Mouse (Mus musculus) intestine, postnatal 0 days (tissue): ENCODE data around the gene Lrrc20. TPM values are rescaled to one million over a fixed set of nuclear protein-coding genes. Genes with fewer than 3 reads are reported as not detected.
A peak's percentile ranks its signal among the peaks of the same experiment; 100 is the strongest.

Experiments used
- ATAC-seq: fragments of 200-750 bp; cut with Nextera tagmentation; 2 replicates; pipeline ENCODE4 v1.8.0; 2017; ENCODE audit warnings: mild to moderate bottlenecking, moderate TSS enrichment, moderate library complexity
- H3K27ac ChIP-seq: fragments of 300-500 bp; sonication (generic); 2 replicates; pipeline ENCODE4 v1.5.1; 2014; ENCODE audit warnings: mild to moderate bottlenecking, low read depth, low read length, moderate library complexity
- H3K27me3 ChIP-seq: fragments of 300-500 bp; sonication (generic); replicated peaks from 2 replicates; pipeline ENCODE4 v1.6.1; 2014; ENCODE audit warnings: low read length, mixed read lengths; ENCODE audit not compliant: control insufficient read depth, insufficient read depth
- H3K36me3 ChIP-seq: fragments of 300-500 bp; sonication (generic); 2 replicates; pipeline ENCODE4 v1.6.1; 2014; ENCODE audit warnings: mild to moderate bottlenecking, moderate library complexity; ENCODE audit not compliant: control insufficient read depth, insufficient read depth
- H3K4me1 ChIP-seq: fragments of 300-500 bp; sonication (generic); replicated peaks from 2 replicates; pipeline ENCODE4 v1.6.1; 2014; ENCODE audit warnings: antibody characterized with exemption, low read length, mixed read lengths; ENCODE audit not compliant: control insufficient read depth, insufficient read depth
- H3K4me2 ChIP-seq: fragments of 300-500 bp; sonication (generic); replicated peaks from 2 replicates; pipeline ENCODE4 v1.6.1; 2014; ENCODE audit warnings: low read depth, mild to moderate bottlenecking, moderate library complexity
- H3K4me3 ChIP-seq: fragments of 300-500 bp; sonication (generic); 2 replicates; pipeline ENCODE4 v1.5.1; 2014; ENCODE audit warnings: low read depth, low read length
- H3K9ac ChIP-seq: fragments of 300-500 bp; sonication (generic); 2 replicates; pipeline ENCODE4 v1.6.1; 2014; ENCODE audit warnings: mild to moderate bottlenecking, low read depth, low read length
- H3K9me3 ChIP-seq: fragments of 300-500 bp; sonication (generic); 2 replicates; pipeline ENCODE4 v1.6.1; 2016; ENCODE audit warnings: mixed run types; ENCODE audit not compliant: control insufficient read depth
- CTCF ChIP-seq: sonication (generic); IDR thresholded peaks from 2 replicates; pipeline ENCODE4 v1.5.1; 2016; ENCODE audit warnings: low read depth, mild to moderate bottlenecking, control low read depth, antibody characterized with exemption, moderate library complexity
- WGBS: fragments of 180-500 bp; shearing (Covaris S2); extraction: QIAGEN DNeasy Blood & Tissue Kit; methylation state at CpG from one replicate; pipeline ENCODE4 v1.1.7; 2014; 5-methylcytosine and 5-hydroxymethylcytosine counted together
- polyA plus RNA-seq: library from polyadenylated mRNA; unstranded; fragments of >200 nt; fragmentation: Nextera tagmentation; extraction: Ambion mirVana; gene quantifications from 2 replicates; pipeline ENCODE4 v1.2.1, GENCODE M21; 2015

Gene Lrrc20
- polyA plus RNA-seq, 1 experiment from 2014 or later: 3.3 TPM

- H3K27ac ChIP-seq: no peak overlapping the region
- ATAC-seq: peak; percentile 75
- H3K36me3 ChIP-seq: peaks cover 14% of the 10 kb centered on the region
- H3K4me1 ChIP-seq: peaks cover 7% of the 10 kb centered on the region
- H3K4me2 ChIP-seq: no peak overlapping the region
- 55% methylated on average over 7 of the region's 7 CpGs for WGBS
- H3K9ac ChIP-seq: no peak overlapping the region
- H3K27me3 ChIP-seq: no peaks in the 10 kb centered on the region
- H3K9me3 ChIP-seq: no peaks in the 10 kb centered on the region
- no peak overlapping the region for H3K4me3 ChIP-seq
- no peak for TF ChIP-seq CTCF
These were observed 35.3 kb upstream of the Lrrc20 start for GRCm38 (mm10) chr10:61440202-61440800.

GRCm38 (mm10) chr10:61443456-61443855 is 32.1 kb upstream of the Lrrc20 start:
- Histone ChIP-seq H3K4me2 (no peak overlapping the region), H3K9me3 (no peaks in the 10 kb centered on the region), H3K9ac (no peak overlapping the region), H3K36me3 (peaks cover 15% of the 10 kb centered on the region), H3K4me1 (peaks cover 11% of the 10 kb centered on the region), H3K27me3 (no peaks in the 10 kb centered on the region), H3K27ac (no peak overlapping the region), H3K4me3 (no peak overlapping the region)
- TF ChIP-seq CTCF: no peak
- 50% methylated on average over 6 of the region's 6 CpGs for WGBS
- no peak for ATAC-seq

GRCm38 (mm10) chr10:61443876-61444275 is 31.7 kb upstream of the Lrrc20 start:
- WGBS: 14% methylated on average over 1 of the region's 1 CpGs
- Histone ChIP-seq H3K9ac (no peak overlapping the region), H3K9me3 (no peaks in the 10 kb centered on the region), H3K27me3 (no peaks in the 10 kb centered on the region), H3K4me3 (no peak overlapping the region), H3K4me2 (no peak overlapping the region), H3K27ac (no peak overlapping the region), H3K4me1 (peaks cover 11% of the 10 kb centered on the region), H3K36me3 (peaks cover 17% of the 10 kb centered on the region)
- no peak for ATAC-seq
- no peak for TF ChIP-seq CTCF

GRCm38 (mm10) chr10:61445016-61445415 is 30.6 kb upstream of the Lrrc20 start:
- ATAC-seq: no peak
- H3K9me3 ChIP-seq: no peaks in the 10 kb centered on the region
- 68% methylated on average over 3 of the region's 3 CpGs for WGBS
- no peak overlapping the region for H3K9ac ChIP-seq
- H3K27me3 ChIP-seq: no peaks in the 10 kb centered on the region
- peaks cover 17% of the 10 kb centered on the region for H3K36me3 ChIP-seq
- no peak overlapping the region for H3K4me3 ChIP-seq
- peaks cover 15% of the 10 kb centered on the region for H3K4me1 ChIP-seq
- TF ChIP-seq CTCF: no peak
- no peak overlapping the region for H3K4me2 ChIP-seq
- no peak overlapping the region for H3K27ac ChIP-seq

- no peak for TF ChIP-seq CTCF
- 80% methylated on average over 10 of the region's 10 CpGs for WGBS
- Histone ChIP-seq H3K27ac (no peak overlapping the region), H3K36me3 (peaks cover 9% of the 10 kb centered on the region; the same call in 1 of the 2 replicates), H3K4me1 (peaks cover 13% of the 10 kb centered on the region), H3K4me2 (no peak overlapping the region), H3K4me3 (no peak overlapping the region), H3K27me3 (no peaks in the 10 kb centered on the region), H3K9ac (no peak overlapping the region), H3K9me3 (no peaks in the 10 kb centered on the region)
- no peak for ATAC-seq
These were observed 27.8 kb upstream of the Lrrc20 start for GRCm38 (mm10) chr10:61447581-61448353.

GRCm38 (mm10) chr10:61448834-61449233 is 26.8 kb upstream of the Lrrc20 start:
- H3K36me3 ChIP-seq: peaks cover 9% of the 10 kb centered on the region; the same call in 1 of the 2 replicates
- H3K4me1 ChIP-seq: peaks cover 13% of the 10 kb centered on the region
- H3K27ac ChIP-seq: no peak overlapping the region
- TF ChIP-seq CTCF: no peak
- ATAC-seq: no peak
- H3K27me3 ChIP-seq: no peaks in the 10 kb centered on the region
- no peak overlapping the region for H3K9ac ChIP-seq
- no peak overlapping the region for H3K4me3 ChIP-seq
- WGBS: 47% methylated on average over 3 of the region's 3 CpGs
- H3K9me3 ChIP-seq: no peaks in the 10 kb centered on the region
- H3K4me2 ChIP-seq: no peak overlapping the region
